Mouse (Mus musculus) ES-Bruce4 (cell line): Measurements from ENCODE around the gene Kcnmb1. TPM values are rescaled to one million over a fixed set of nuclear protein-coding genes. Genes with fewer than 3 reads are reported as not detected.

Experiments
- H3K27ac ChIP-seq: 2 replicates; pipeline ENCODE4 v1.5.1; 2012; ENCODE audit warnings: low read length, inconsistent platforms; ENCODE audit not compliant: insufficient read depth
- H3K27me3 ChIP-seq: 2 replicates; pipeline ENCODE4 v1.6.1; 2012; ENCODE audit warnings: mild to moderate bottlenecking, low read length, inconsistent platforms; ENCODE audit not compliant: control insufficient read depth, poor library complexity, insufficient read depth, severe bottlenecking
- H3K36me3 ChIP-seq: 2 replicates; pipeline ENCODE4 v1.6.1; 2012; ENCODE audit warnings: inconsistent platforms, mild to moderate bottlenecking, low read length, moderate library complexity; ENCODE audit not compliant: control insufficient read depth, poor library complexity, insufficient read depth, severe bottlenecking
- H3K4me1 ChIP-seq: one replicate; pipeline ENCODE4 v1.8.1; 2011; ENCODE audit warnings: low read length; ENCODE audit not compliant: control insufficient read depth, insufficient read depth
- H3K4me3 ChIP-seq: 2 replicates; pipeline ENCODE4 v1.5.1; 2011; ENCODE audit warnings: low read depth, mild to moderate bottlenecking, low read length
- H3K9ac ChIP-seq: 2 replicates; pipeline ENCODE4 v1.6.1; 2012; ENCODE audit warnings: low read depth, mild to moderate bottlenecking, inconsistent platforms; ENCODE audit not compliant: poor library complexity, severe bottlenecking
- H3K9me3 ChIP-seq: replicated peaks from 2 replicates; pipeline ENCODE4 v1.6.1; 2012; ENCODE audit warnings: mild to moderate bottlenecking, low read length, inconsistent platforms; ENCODE audit not compliant: control insufficient read depth, poor library complexity, insufficient read depth, severe bottlenecking
- CTCF ChIP-seq: IDR thresholded peaks from one replicate; pipeline ENCODE4 v1.8.1; 2011; ENCODE audit warnings: low read depth, low read length
- EP300 ChIP-seq: IDR thresholded peaks from 2 replicates; pipeline ENCODE4 v1.6.1; 2011; ENCODE audit warnings: low read depth, low read length; ENCODE audit not compliant: insufficient read depth
- POLR2A ChIP-seq: IDR thresholded peaks from one replicate; pipeline ENCODE4 v1.8.1; 2011; ENCODE audit warnings: low read length; ENCODE audit not compliant: insufficient read depth
- polyA plus RNA-seq: library from polyadenylated mRNA; stranded (reverse); fragments of >200 nt; gene quantifications from 2 replicates; pipeline ENCODE4 v1.2.4, GENCODE M21; 2011; ENCODE audit warnings: low read depth; ENCODE audit not compliant: missing spikeins, insufficient read depth, insufficient read length

The Kcnmb1 gene
- polyA plus RNA-seq, 1 experiment: not detected

GRCm38 (mm10) chr11:33958713-33959112 is 4.1 kb upstream of the Kcnmb1 start:
- Histone ChIP-seq H3K4me3 (no peak overlapping the region), H3K9ac (no peak overlapping the region), H3K27ac (no peak overlapping the region), H3K27me3 (no peaks in the 10 kb centered on the region), H3K36me3 (no peaks in the 10 kb centered on the region), H3K4me1 (no peaks in the 10 kb centered on the region), H3K9me3 (no peaks in the 10 kb centered on the region)
- TF ChIP-seq POLR2A (no peak), CTCF (no peak), EP300 (no peak)

GRCm38 (mm10) chr11:33962178-33962577 is 635 bp upstream of the Kcnmb1 start:
- Histone ChIP-seq H3K27ac (no peak overlapping the region), H3K36me3 (no peaks in the 10 kb centered on the region), H3K9ac (no peak overlapping the region), H3K27me3 (no peaks in the 10 kb centered on the region), H3K4me3 (no peak overlapping the region), H3K9me3 (no peaks in the 10 kb centered on the region), H3K4me1 (no peaks in the 10 kb centered on the region)
- TF ChIP-seq EP300 (no peak), POLR2A (no peak), CTCF (no peak)

- H3K4me1 ChIP-seq: no peaks in the 10 kb centered on the region
- no peak overlapping the region for H3K9ac ChIP-seq
- no peaks in the 10 kb centered on the region for H3K36me3 ChIP-seq
- no peak overlapping the region for H3K4me3 ChIP-seq
- H3K27me3 ChIP-seq: no peaks in the 10 kb centered on the region
- no peak overlapping the region for H3K27ac ChIP-seq
- no peaks in the 10 kb centered on the region for H3K9me3 ChIP-seq
- TF ChIP-seq POLR2A: no peak
- TF ChIP-seq EP300: no peak
- TF ChIP-seq CTCF: no peak
These were observed 2.6 kb downstream of the Kcnmb1 start for GRCm38 (mm10) chr11:33965380-33965779.

GRCm38 (mm10) chr11:33967708-33968107 is 4.9 kb downstream of the Kcnmb1 start:
- no peak for TF ChIP-seq EP300
- TF ChIP-seq CTCF: no peak
- no peak for TF ChIP-seq POLR2A
- Histone ChIP-seq H3K4me1 (no peaks in the 10 kb centered on the region), H3K4me3 (no peak overlapping the region), H3K27ac (no peak overlapping the region), H3K9me3 (no peaks in the 10 kb centered on the region), H3K9ac (no peak overlapping the region), H3K36me3 (no peaks in the 10 kb centered on the region), H3K27me3 (no peaks in the 10 kb centered on the region)

- no peak for TF ChIP-seq POLR2A
- no peak for TF ChIP-seq EP300
- TF ChIP-seq CTCF: no peak
- Histone ChIP-seq H3K27ac (no peak overlapping the region), H3K27me3 (no peaks in the 10 kb centered on the region), H3K36me3 (no peaks in the 10 kb centered on the region), H3K4me1 (no peaks in the 10 kb centered on the region), H3K9ac (no peak overlapping the region), H3K4me3 (no peak overlapping the region), H3K9me3 (no peaks in the 10 kb centered on the region)
These were observed 6.4 kb downstream of the Kcnmb1 start for GRCm38 (mm10) chr11:33969199-33969598.

- peaks cover 2% of the 10 kb centered on the region; the same call in 1 of the 2 replicates for H3K27me3 ChIP-seq
- no peaks in the 10 kb centered on the region for H3K4me1 ChIP-seq
- no peaks in the 10 kb centered on the region for H3K36me3 ChIP-seq
- no peak overlapping the region for H3K4me3 ChIP-seq
- no peaks in the 10 kb centered on the region for H3K9me3 ChIP-seq
- no peak overlapping the region for H3K27ac ChIP-seq
- no peak overlapping the region for H3K9ac ChIP-seq
- TF ChIP-seq POLR2A: no peak
- TF ChIP-seq CTCF: no peak
- no peak for TF ChIP-seq EP300
These were observed 9.3 kb downstream of the Kcnmb1 start for GRCm38 (mm10) chr11:33972114-33972513.
